Mouse (Mus musculus): ENCODE results near the gene Gm37240.

GRCm38 (mm10) chr3:85814241-85814640 lies 73.1 kb downstream of the Gm37240 start:
- TF ChIP-seq CTCF (IDR thresholded peaks at IDR 0.05; ENCODE audit: insufficient read depth, low read depth, low read length) (no peak), POLR2A (IDR thresholded peaks at IDR 0.05; ENCODE audit: insufficient read depth, low read depth, low read length) (no peak)

Measured in olfactory bulb, adult 2 months (tissue).